Mouse (Mus musculus) testis, adult 2 months (tissue): ENCODE data around the gene Trp53bp1.

Source experiments
- CTCF ChIP-seq: fragments of 200-500 bp; IDR thresholded peaks from 2 replicates; pipeline ENCODE4 v1.5.1; 2012; ENCODE audit warnings: low read depth, mild to moderate bottlenecking, inconsistent platforms, low read length, moderate library complexity; ENCODE audit not compliant: control insufficient read depth, insufficient read depth, insufficient replicate concordance
- POLR2A ChIP-seq: fragments of 200-500 bp; IDR thresholded peaks from 2 replicates; pipeline ENCODE4 v1.6.1; 2012; ENCODE audit warnings: low read depth, mild to moderate bottlenecking, inconsistent platforms, low read length, moderate library complexity; ENCODE audit not compliant: control insufficient read depth

DNA sequence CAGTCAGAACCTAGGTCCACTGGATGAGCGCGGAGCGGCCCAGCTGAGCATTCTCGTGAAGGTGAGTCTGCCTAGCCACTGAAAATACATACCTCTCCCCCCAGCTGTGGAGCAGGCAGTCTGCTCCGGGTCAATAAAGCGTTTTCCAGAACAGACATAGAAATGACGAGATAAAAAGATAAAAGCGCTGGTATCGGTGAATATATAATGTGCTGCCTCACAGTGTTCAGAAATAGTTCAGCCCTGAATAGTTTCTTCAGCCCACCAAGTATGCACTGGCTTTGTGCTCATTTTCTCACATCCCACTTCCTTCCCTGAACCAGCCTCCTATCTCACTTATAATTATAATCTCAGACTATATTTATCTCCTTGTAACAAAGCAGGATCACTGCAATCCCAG lies 75.7 kb downstream of the Trp53bp1 start:
- TF ChIP-seq POLR2A (no peak), CTCF (no peak)
